Mouse (Mus musculus): Measurements from ENCODE around the gene Mecr. TPM values are rescaled to one million over a fixed set of nuclear protein-coding genes. Genes with fewer than 3 reads are reported as not detected.

Mecr gene
- polyA plus RNA-seq, 1 experiment from 2014 or later: 38.3 TPM

- 90% methylated on average over 15 of the region's 15 CpGs for WGBS
Measured at GRCm38 (mm10) chr4:131901090-131901489, 57.8 kb downstream of the Mecr start.

GRCm38 (mm10) chr4:131904478-131904877 lies 61.2 kb downstream of the Mecr start:
- peaks cover 27% of the 10 kb centered on the region for H3K36me3 ChIP-seq (replicated peaks)
- no peak overlapping the region for H3K4me2 ChIP-seq
- no peaks in the 10 kb centered on the region for H3K27me3 ChIP-seq (replicated peaks)
- WGBS: 52% methylated on average over 8 of the region's 8 CpGs
- ATAC-seq (replicated peaks): peak; percentile 50; the same call in 1 of the 2 replicates
- no peaks in the 10 kb centered on the region for H3K4me1 ChIP-seq
- no peak overlapping the region for H3K4me3 ChIP-seq
- no peaks in the 10 kb centered on the region for H3K9me3 ChIP-seq
- no peak overlapping the region for H3K9ac ChIP-seq
- H3K27ac ChIP-seq: no peak overlapping the region

More at GRCm38 (mm10) chr4:131901090-131901489, 57.8 kb downstream of the Mecr start:
- no peaks in the 10 kb centered on the region for H3K9me3 ChIP-seq
- no peaks in the 10 kb centered on the region for H3K4me1 ChIP-seq
- no peaks in the 10 kb centered on the region for H3K27me3 ChIP-seq (replicated peaks)
- no peak overlapping the region for H3K27ac ChIP-seq
- no peak overlapping the region for H3K4me3 ChIP-seq
- no peak for ATAC-seq (replicated peaks)
- H3K4me2 ChIP-seq: no peak overlapping the region
- H3K9ac ChIP-seq: no peak overlapping the region
- peaks cover 42% of the 10 kb centered on the region for H3K36me3 ChIP-seq (replicated peaks)

- Histone ChIP-seq H3K4me2 (no peak overlapping the region), H3K4me3 (no peak overlapping the region), H3K36me3 (replicated peaks) (peaks cover 8% of the 10 kb centered on the region; the same call in 1 of the 2 replicates), H3K9ac (no peak overlapping the region), H3K27ac (no peak overlapping the region), H3K9me3 (no peaks in the 10 kb centered on the region), H3K4me1 (peaks cover 14% of the 10 kb centered on the region), H3K27me3 (replicated peaks) (no peaks in the 10 kb centered on the region)
- WGBS: 75% methylated on average over 6 of the region's 6 CpGs
- ATAC-seq (replicated peaks): no peak
Measured at GRCm38 (mm10) chr4:131906423-131906822, 63.2 kb downstream of the Mecr start.

GRCm38 (mm10) chr4:131907912-131908311 lies 64.6 kb downstream of the Mecr start:
- Histone ChIP-seq H3K27me3 (replicated peaks) (peaks cover 7% of the 10 kb centered on the region), H3K4me1 (peaks cover 14% of the 10 kb centered on the region), H3K4me2 (no peak overlapping the region), H3K9ac (no peak overlapping the region), H3K4me3 (no peak overlapping the region), H3K9me3 (no peaks in the 10 kb centered on the region), H3K36me3 (replicated peaks) (0 out of 2 replicates have a peak, but pooled peaks cover 4% of the 10 kb centered on the region), H3K27ac (no peak overlapping the region)
- ATAC-seq (replicated peaks): no peak
- 84% methylated on average over 3 of the region's 3 CpGs for WGBS

GRCm38 (mm10) chr4:131910237-131910994 lies 67.1 kb downstream of the Mecr start:
- Histone ChIP-seq H3K4me3 (no peak overlapping the region), H3K27ac (no peak overlapping the region), H3K9ac (no peak overlapping the region), H3K9me3 (no peaks in the 10 kb centered on the region), H3K4me1 (peaks cover 22% of the 10 kb centered on the region), H3K36me3 (replicated peaks) (0 out of 2 replicates have a peak, but pooled peaks cover under 1% of the 10 kb centered on the region), H3K27me3 (replicated peaks) (peaks cover 27% of the 10 kb centered on the region), H3K4me2 (peak overlapping the region; percentile 21)
- 11% methylated on average over 18 of the region's 21 CpGs for WGBS
- no peak for ATAC-seq (replicated peaks)

- Histone ChIP-seq H3K27ac (no peak overlapping the region), H3K4me2 (no peak overlapping the region), H3K9me3 (no peaks in the 10 kb centered on the region), H3K4me1 (peaks cover 32% of the 10 kb centered on the region), H3K36me3 (replicated peaks) (no peaks in the 10 kb centered on the region), H3K9ac (no peak overlapping the region), H3K4me3 (no peak overlapping the region), H3K27me3 (replicated peaks) (peaks cover 38% of the 10 kb centered on the region)
- 72% methylated on average over 5 of the region's 5 CpGs for WGBS
- ATAC-seq (replicated peaks): no peak
Measured at GRCm38 (mm10) chr4:131911521-131911920, 68.3 kb downstream of the Mecr start.

GRCm38 (mm10) chr4:131913526-131913925 lies 70.3 kb downstream of the Mecr start:
- no peak overlapping the region for H3K4me2 ChIP-seq
- 61% methylated on average over 10 of the region's 10 CpGs for WGBS
- H3K9ac ChIP-seq: no peak overlapping the region
- H3K4me1 ChIP-seq: peaks cover 32% of the 10 kb centered on the region
- no peak for ATAC-seq (replicated peaks)
- peaks cover 57% of the 10 kb centered on the region for H3K27me3 ChIP-seq (replicated peaks)
- no peaks in the 10 kb centered on the region for H3K36me3 ChIP-seq (replicated peaks)
- H3K27ac ChIP-seq: no peak overlapping the region
- no peak overlapping the region for H3K4me3 ChIP-seq
- H3K9me3 ChIP-seq: no peaks in the 10 kb centered on the region

GRCm38 (mm10) chr4:131914046-131914643 lies 70.9 kb downstream of the Mecr start:
- no peak for ATAC-seq (replicated peaks)
- WGBS: 9% methylated on average over 9 of the region's 9 CpGs
- H3K9me3 ChIP-seq: no peaks in the 10 kb centered on the region
- H3K4me2 ChIP-seq: no peak overlapping the region
- no peak overlapping the region for H3K4me3 ChIP-seq
- H3K27ac ChIP-seq: no peak overlapping the region
- peaks cover 32% of the 10 kb centered on the region for H3K4me1 ChIP-seq
- no peaks in the 10 kb centered on the region for H3K36me3 ChIP-seq (replicated peaks)
- H3K9ac ChIP-seq: no peak overlapping the region
- H3K27me3 ChIP-seq (replicated peaks): peaks cover 63% of the 10 kb centered on the region

GRCm38 (mm10) chr4:131914891-131915469 lies 71.7 kb downstream of the Mecr start:
- Histone ChIP-seq H3K9ac (peak overlapping the region; percentile 36), H3K36me3 (replicated peaks) (no peaks in the 10 kb centered on the region), H3K4me1 (peaks cover 28% of the 10 kb centered on the region), H3K27ac (no peak overlapping the region), H3K4me3 (peak overlapping the region; percentile 21), H3K9me3 (no peaks in the 10 kb centered on the region), H3K4me2 (peak overlapping the region; percentile 49), H3K27me3 (replicated peaks) (peaks cover 71% of the 10 kb centered on the region)
- WGBS: 2% methylated on average over 31 of the region's 31 CpGs
- ATAC-seq (replicated peaks): no peak

GRCm38 (mm10) chr4:131915821-131916328 lies 72.6 kb downstream of the Mecr start:
- no peak for ATAC-seq (replicated peaks)
- H3K9ac ChIP-seq: no peak overlapping the region
- WGBS: 19% methylated on average over 13 of the region's 13 CpGs

GRCm38 (mm10) chr4:131916425-131916824 lies 73.2 kb downstream of the Mecr start:
- H3K36me3 ChIP-seq (replicated peaks): no peaks in the 10 kb centered on the region
- H3K4me2 ChIP-seq: no peak overlapping the region
- H3K9ac ChIP-seq: no peak overlapping the region
- WGBS: 7% methylated on average over 15 of the region's 15 CpGs
- ATAC-seq (replicated peaks): no peak
- peaks cover 86% of the 10 kb centered on the region for H3K27me3 ChIP-seq (replicated peaks)
- H3K4me1 ChIP-seq: peaks cover 29% of the 10 kb centered on the region
- no peak overlapping the region for H3K27ac ChIP-seq
- H3K9me3 ChIP-seq: no peaks in the 10 kb centered on the region
- no peak overlapping the region for H3K4me3 ChIP-seq

More at GRCm38 (mm10) chr4:131915821-131916328, 72.6 kb downstream of the Mecr start:
- Histone ChIP-seq H3K27me3 (replicated peaks) (peaks cover 80% of the 10 kb centered on the region), H3K4me2 (no peak overlapping the region), H3K36me3 (replicated peaks) (no peaks in the 10 kb centered on the region), H3K27ac (no peak overlapping the region), H3K9me3 (no peaks in the 10 kb centered on the region), H3K4me1 (peaks cover 27% of the 10 kb centered on the region), H3K4me3 (no peak overlapping the region)

- no peaks in the 10 kb centered on the region for H3K9me3 ChIP-seq
- H3K27ac ChIP-seq: no peak overlapping the region
- H3K9ac ChIP-seq: no peak overlapping the region
- no peak overlapping the region for H3K4me3 ChIP-seq
- ATAC-seq (replicated peaks): no peak
- H3K4me1 ChIP-seq: peaks cover 36% of the 10 kb centered on the region
- 78% methylated on average over 10 of the region's 10 CpGs for WGBS
- H3K4me2 ChIP-seq: no peak overlapping the region
- H3K36me3 ChIP-seq (replicated peaks): no peaks in the 10 kb centered on the region
- H3K27me3 ChIP-seq (replicated peaks): peaks cover 91% of the 10 kb centered on the region
Measured at GRCm38 (mm10) chr4:131917010-131917555, 73.8 kb downstream of the Mecr start.

Data from midbrain, embryonic 15.5 days (tissue).